Mouse (Mus musculus) liver, postnatal 0 days (tissue): ENCODE data around the gene Cerkl.

Source experiments
- CTCF ChIP-seq: sonication (generic); IDR thresholded peaks from 2 replicates; pipeline ENCODE4 v1.5.1; 2016; ENCODE audit warnings: antibody characterized with exemption, low read depth
- EP300 ChIP-seq: IDR thresholded peaks from 2 replicates; pipeline ENCODE4 v1.6.1; 2016; ENCODE audit warnings: antibody characterized with exemption, low read depth, mild to moderate bottlenecking

GRCm38 (mm10) chr2:79399234-79400000 lies 57.2 kb downstream of the Cerkl start:
- TF ChIP-seq CTCF: no peak
- TF ChIP-seq EP300: no peak
